Comparison of ENCODE assay signal across 15 mouse cellular contexts in the genomic region with DNA sequence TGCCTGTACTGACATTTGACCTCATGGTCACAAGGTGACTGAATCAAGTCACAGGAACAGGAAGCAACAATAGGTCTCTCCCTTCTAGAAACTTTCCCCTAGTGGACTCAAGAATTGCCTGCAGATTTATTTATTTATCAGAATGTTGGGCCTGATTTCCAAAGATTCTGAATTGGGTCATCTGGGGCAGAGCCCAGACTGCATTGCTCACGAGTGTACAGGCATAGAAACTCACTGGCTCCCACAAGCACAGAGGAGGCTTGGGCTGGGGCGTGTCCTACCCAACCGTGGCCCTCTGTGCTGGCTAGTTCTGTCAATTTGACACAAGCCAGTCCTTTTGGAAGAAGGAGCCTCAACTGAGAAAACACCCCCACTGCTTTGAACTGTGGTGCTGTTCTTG. TPM values are rescaled to one million over a fixed set of nuclear protein-coding genes. Genes with fewer than 3 reads are reported as not detected.
DNase-seq lines count a peak whose midpoint lies in the region.
"Had no signal": no experiment of that assay in that cellular context is flagged by ENCODE, and none has a peak within 500 bp of the region (broad histone marks: within the 10 kb centered on the region; RNA-seq: fewer than 3 reads in every experiment).

No protein-coding gene starts in this region.

- DNase-seq in gastrocnemius, postnatal 14 days, result peak; percentile 42
- no peak for DNase-seq in gastrocnemius, postnatal 10 days
- peak; percentile 23 for DNase-seq in 3134 (ENCODE audit: extremely low read depth, insufficient read length, low spot score)
- peak; percentile 69 for DNase-seq in Muller cell, postnatal 12 days (ENCODE audit: inconsistent ontology term)
- peak; percentile 28 to 46 for DNase-seq in heart, adult 9 months (ENCODE audit: low spot score in 2 of 2)
- DNase-seq in cerebellum, postnatal 4 days (ENCODE audit: low spot score in 2 of 2), result no peak
- no peak for DNase-seq in hindbrain, embryonic 10.5 days (ENCODE audit: low spot score)
- no peak for DNase-seq in ovary, adult 18-20 months (ENCODE audit: low spot score)
- DNase-seq: cerebellum, adult 11 months; layer of hippocampus, postnatal 36 days; lung, embryonic 14.5 days had no signal

- peaks cover 14% of the 10 kb centered on the region for H3K4me1 ChIP-seq in hindbrain, embryonic 10.5 days (replicated peaks)
- H3K4me1 ChIP-seq: forebrain, embryonic 15.5 days; hindbrain, embryonic 13.5 days had no signal

- H3K36me3 ChIP-seq in hindbrain, embryonic 10.5 days, result no peaks in the 10 kb centered on the region
- H3K36me3 ChIP-seq: forebrain, embryonic 15.5 days; heart, embryonic 13.5 days; hindbrain, embryonic 13.5 days had no signal

- H3K9me3 ChIP-seq in hindbrain, embryonic 10.5 days, result peaks cover 4% of the 10 kb centered on the region
- H3K9me3 ChIP-seq: forebrain, embryonic 15.5 days had no signal

- no peak overlapping the region for H3K4me3 ChIP-seq in hindbrain, embryonic 10.5 days
- H3K4me3 ChIP-seq: forebrain, embryonic 15.5 days; heart, embryonic 13.5 days; hindbrain, embryonic 13.5 days had no signal

- H3K27me3 ChIP-seq in hindbrain, embryonic 10.5 days (ENCODE audit: insufficient read depth, poor library complexity, severe bottlenecking), result no peaks in the 10 kb centered on the region
- H3K27me3 ChIP-seq: forebrain, embryonic 15.5 days; heart, embryonic 13.5 days; hindbrain, embryonic 13.5 days; Patski had no signal

- H3K27ac ChIP-seq in hindbrain, embryonic 10.5 days, result no peak overlapping the region
- H3K27ac ChIP-seq: forebrain, embryonic 15.5 days; heart, embryonic 13.5 days; hindbrain, embryonic 13.5 days had no signal

- 45% methylated on average over 3 of the region's 3 CpGs for WGBS in hindbrain, embryonic 10.5 days

- intact Hi-C loops in gastrocnemius, postnatal 14 days (cut with DNase I; ENCODE audit: low total_unique reads), result no loop called here

RNA-seq across cellular contexts. Expression of a gene that starts 26.9 kb away (rescaled TPM):
- total RNA-seq in gastrocnemius, postnatal 14 days (2021), result 100 to 1,000 TPM; 110 to 135 TPM
- total RNA-seq in gastrocnemius, postnatal 10 days (2021), result 100 to 1,000 TPM; 225 to 257 TPM
- polyA plus RNA-seq in hindbrain, embryonic 10.5 days (2016; fragmentation: Nextera tagmentation; extraction: Ambion mirVana), result 3,014 and 3,091 TPM in 2 replicates

RNA-seq across cellular contexts. Expression of a gene that starts 54.0 kb away (rescaled TPM):
- total RNA-seq in gastrocnemius, postnatal 14 days (2021), result 1 to 10 TPM; 5.0 to 5.4 TPM
- 1 to 10 TPM; 7.2 to 8.1 TPM for total RNA-seq in gastrocnemius, postnatal 10 days (2021)
- 35.6 and 38.9 TPM in 2 replicates for polyA plus RNA-seq in hindbrain, embryonic 10.5 days (2016; fragmentation: Nextera tagmentation; extraction: Ambion mirVana)

RNA-seq across cellular contexts. Expression of a gene that starts 59.1 kb away (rescaled TPM):
- total RNA-seq in gastrocnemius, postnatal 14 days (2021), result 10 to 100 TPM; 11.3 to 13.0 TPM
- 10 to 100 TPM; 16.7 to 17.5 TPM for total RNA-seq in gastrocnemius, postnatal 10 days (2021)
- polyA plus RNA-seq in hindbrain, embryonic 10.5 days (2016; fragmentation: Nextera tagmentation; extraction: Ambion mirVana), result 39.5 and 42.3 TPM in 2 replicates

Comparison
In these comparisons a context has a peak if more than half of its experiments do, and no peak if none do; other contexts are left out.
1. DNase-seq: peak in gastrocnemius, postnatal 14 days (single experiment), 3134 (single experiment), Muller cell, postnatal 12 days (single experiment) and heart, adult 9 months (2 of 2); none in gastrocnemius, postnatal 10 days (single experiment), cerebellum, postnatal 4 days (0 of 2), hindbrain, embryonic 10.5 days (single experiment) and ovary, adult 18-20 months (single experiment).